Mouse (Mus musculus) midbrain, embryonic 10.5 days (tissue): ENCODE measurements at regions not wholly inside any gene's neighbourhood (a gene's known extent, or its start where the extent isn't known, plus 50 kb on each side); places are given as distances from the start of the nearest gene placed in this dataset.
A peak's percentile ranks its signal among the peaks of the same experiment; 100 is the strongest.
"Not testable (repeated sequence)": the region's sequence is repeated elsewhere in the genome, so short reads cannot be mapped to it uniquely, and the experiment has no call there.

Experiments used
- DNase-seq: peaks from one replicate; pipeline ENCODE4 v3.0.0-alpha.2; 2017; ENCODE audit warnings: low spot score
- H3K27ac ChIP-seq: fragments of 300-500 bp; sonication (generic); replicated peaks from 2 replicates; pipeline ENCODE4 v1.5.1; 2016; ENCODE audit warnings: mild to moderate bottlenecking
- H3K27me3 ChIP-seq: fragments of 300-500 bp; sonication (generic); 2 replicates; pipeline ENCODE4 v1.6.1; 2016; ENCODE audit warnings: low read depth, mild to moderate bottlenecking; ENCODE audit not compliant: poor library complexity, severe bottlenecking
- H3K36me3 ChIP-seq: fragments of 300-500 bp; sonication (generic); 2 replicates; pipeline ENCODE4 v1.6.1; 2016; ENCODE audit warnings: mild to moderate bottlenecking, moderate library complexity
- H3K4me1 ChIP-seq: fragments of 300-500 bp; sonication (generic); 2 replicates; pipeline ENCODE4 v1.6.1; 2016
- H3K4me3 ChIP-seq: fragments of 300-500 bp; sonication (generic); 2 replicates; pipeline ENCODE4 v1.5.1; 2016; ENCODE audit warnings: mild to moderate bottlenecking, moderate library complexity
- H3K9me3 ChIP-seq: fragments of 300-500 bp; sonication (generic); replicated peaks from 2 replicates; pipeline ENCODE4 v1.6.1; 2016; ENCODE audit warnings: mild to moderate bottlenecking
- WGBS: fragments of 180-500 bp; shearing (Covaris S2); methylation state at CpG from one replicate; pipeline ENCODE4 v1.1.7; 2016; 5-methylcytosine and 5-hydroxymethylcytosine counted together

- H3K4me3 ChIP-seq, result no peak overlapping the region
- peaks cover 22% of the 10 kb centered on the region for H3K4me1 ChIP-seq
- no peaks in the 10 kb centered on the region; the same call in 1 of the 2 replicates for H3K9me3 ChIP-seq
- 92% methylated on average over 6 of the region's 6 CpGs for WGBS
- H3K36me3 ChIP-seq, result no peaks in the 10 kb centered on the region
- H3K27ac ChIP-seq, result no peak overlapping the region; the same call in 1 of the 2 replicates
- no peaks in the 10 kb centered on the region for H3K27me3 ChIP-seq
- DNase-seq, result no peak
Measured at GRCm38 (mm10) chr9:41914611-41915010, 209.5 kb downstream of the Sorl1 start.

DNA sequence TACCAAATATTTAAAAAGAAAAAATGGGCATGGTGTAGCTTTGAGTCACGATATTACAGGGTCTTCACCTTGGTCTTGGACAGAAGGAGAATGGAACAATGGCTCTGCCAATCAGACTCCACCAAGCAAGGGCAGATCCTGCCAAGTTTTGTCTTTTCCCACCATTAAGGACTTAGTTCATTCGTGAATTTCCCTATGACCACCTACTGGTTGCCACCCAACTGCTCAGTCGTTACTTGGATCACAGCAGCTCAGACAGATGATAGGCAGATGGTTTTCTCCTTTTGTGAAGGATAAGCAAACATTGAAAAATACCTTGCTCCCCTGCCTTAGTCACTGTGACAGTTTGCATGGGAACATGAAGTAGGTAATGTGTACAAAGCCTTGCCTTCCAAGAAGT lies 210.2 kb downstream of the Sorl1 start:
- no peaks in the 10 kb centered on the region for H3K27me3 ChIP-seq
- no peak for DNase-seq
- H3K36me3 ChIP-seq, result no peaks in the 10 kb centered on the region
- H3K9me3 ChIP-seq, result no peaks in the 10 kb centered on the region; the same call in 1 of the 2 replicates
- 81% methylated on average over 3 of the region's 3 CpGs for WGBS
- peaks cover 15% of the 10 kb centered on the region for H3K4me1 ChIP-seq
- H3K27ac ChIP-seq, result no peak overlapping the region
- H3K4me3 ChIP-seq, result no peak overlapping the region

DNA sequence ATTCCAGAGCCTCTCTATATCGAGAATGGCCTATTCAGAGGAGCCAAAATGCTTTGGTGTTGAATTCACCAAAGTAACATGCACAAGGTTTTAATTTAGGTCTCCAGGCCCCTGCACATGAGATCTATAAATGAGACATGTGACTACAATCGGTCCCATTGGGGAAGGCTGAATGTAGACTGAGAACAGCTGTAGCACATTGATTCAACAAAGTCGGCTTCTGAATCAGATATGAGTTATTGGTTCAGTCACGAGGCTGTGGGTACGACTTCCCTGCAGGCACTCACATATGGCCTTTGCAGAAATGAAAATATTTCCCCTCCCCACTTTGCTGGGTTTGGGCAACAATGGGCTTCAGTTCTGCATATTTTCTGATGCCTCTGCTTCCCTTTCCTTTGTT lies 211.6 kb downstream of the Sorl1 start:
- Histone ChIP-seq H3K4me3 (no peak overlapping the region), H3K27me3 (no peaks in the 10 kb centered on the region), H3K36me3 (no peaks in the 10 kb centered on the region), H3K4me1 (peaks cover 6% of the 10 kb centered on the region; the same call in 1 of the 2 replicates), H3K9me3 (no peaks in the 10 kb centered on the region; the same call in 1 of the 2 replicates), H3K27ac (no peak overlapping the region)
- DNase-seq, result no peak
- WGBS, result 92% methylated on average over 5 of the region's 5 CpGs

DNA sequence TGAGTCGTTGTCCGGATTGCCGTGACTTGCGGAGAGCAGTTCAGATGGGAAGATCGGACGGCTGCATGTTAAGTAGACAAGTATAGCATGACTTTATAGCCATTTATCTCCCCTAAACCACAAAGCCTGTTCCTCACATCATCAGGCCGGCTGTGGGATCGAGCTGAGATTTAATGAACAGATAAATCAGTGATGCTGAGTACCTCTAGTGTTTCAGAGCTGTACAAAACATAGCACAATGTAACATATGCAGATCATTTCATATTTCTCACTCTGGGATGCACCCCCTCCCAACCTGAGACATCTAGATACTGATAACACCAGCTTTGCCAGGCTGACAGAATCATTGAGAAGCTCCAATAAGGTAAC lies 223.5 kb downstream of the Sorl1 start:
- no peak overlapping the region for H3K27ac ChIP-seq

DNA sequence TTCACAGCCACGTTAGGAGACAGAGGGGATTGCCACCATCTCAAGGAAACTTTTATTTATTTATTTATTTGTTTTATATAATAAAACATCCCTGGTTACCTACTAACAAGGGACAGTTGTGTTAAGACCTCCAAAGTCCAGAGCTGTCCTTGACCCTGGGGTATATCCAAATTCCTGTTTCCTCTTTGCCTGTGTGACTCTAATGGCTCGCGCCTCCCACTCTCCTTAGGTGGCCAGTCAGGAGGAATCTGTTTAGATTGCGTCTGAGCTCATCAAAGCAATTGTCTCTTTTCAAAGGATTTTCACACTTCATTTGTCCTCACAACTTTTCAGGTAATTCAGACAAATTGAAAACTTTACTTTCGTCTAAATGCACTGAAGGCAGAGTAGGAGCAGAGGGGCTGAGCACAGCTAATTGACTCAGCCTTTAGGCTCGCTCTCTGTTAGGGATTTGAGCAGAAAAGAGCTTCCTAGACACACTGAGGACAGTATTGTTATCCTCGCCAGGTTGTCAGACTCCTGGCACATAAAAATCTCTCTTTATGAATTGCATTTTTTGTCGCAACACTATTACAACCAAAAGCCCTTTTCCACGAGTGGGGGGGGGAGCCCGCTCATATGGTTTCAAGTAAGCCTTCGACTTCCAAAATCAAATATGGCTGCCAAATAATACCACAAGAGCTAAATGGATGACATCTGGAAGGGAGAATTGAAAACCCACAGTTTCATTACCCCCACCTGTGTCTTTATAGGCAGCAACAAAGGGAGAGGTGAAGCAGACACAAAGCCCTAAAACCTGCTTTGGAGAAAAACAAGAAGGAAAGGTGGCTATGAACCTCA lies 224.1 kb downstream of the Sorl1 start:
- Histone ChIP-seq H3K4me3 (no peak overlapping the region), H3K27ac (0 out of 2 replicates have a peak overlapping the region, but pooled peaks have one; percentile 33), H3K9me3 (no peaks in the 10 kb centered on the region), H3K36me3 (no peaks in the 10 kb centered on the region), H3K4me1 (peaks cover 13% of the 10 kb centered on the region), H3K27me3 (peaks cover 26% of the 10 kb centered on the region)
- DNase-seq, result no peak
- WGBS, result 43% methylated on average over 11 of the region's 11 CpGs

More for the DNA sequence above, 223.5 kb downstream of the Sorl1 start:
- DNase-seq, result no peak
- no peak overlapping the region for H3K4me3 ChIP-seq
- H3K4me1 ChIP-seq, result peaks cover 13% of the 10 kb centered on the region
- H3K36me3 ChIP-seq, result no peaks in the 10 kb centered on the region
- no peaks in the 10 kb centered on the region for H3K9me3 ChIP-seq
- 82% methylated on average over 8 of the region's 8 CpGs for WGBS
- H3K27me3 ChIP-seq, result peaks cover 26% of the 10 kb centered on the region

- H3K27me3 ChIP-seq, result peaks cover 20% of the 10 kb centered on the region
- H3K27ac ChIP-seq, result no peak overlapping the region
- H3K36me3 ChIP-seq, result no peaks in the 10 kb centered on the region
- H3K4me1 ChIP-seq, result peaks cover 28% of the 10 kb centered on the region
- H3K4me3 ChIP-seq, result no peak overlapping the region
- WGBS, result 85% methylated on average over 5 of the region's 5 CpGs
- no peaks in the 10 kb centered on the region for H3K9me3 ChIP-seq
- DNase-seq, result no peak
Measured at GRCm38 (mm10) chr9:41895106-41895505, 229.0 kb downstream of the Sorl1 start.

DNA sequence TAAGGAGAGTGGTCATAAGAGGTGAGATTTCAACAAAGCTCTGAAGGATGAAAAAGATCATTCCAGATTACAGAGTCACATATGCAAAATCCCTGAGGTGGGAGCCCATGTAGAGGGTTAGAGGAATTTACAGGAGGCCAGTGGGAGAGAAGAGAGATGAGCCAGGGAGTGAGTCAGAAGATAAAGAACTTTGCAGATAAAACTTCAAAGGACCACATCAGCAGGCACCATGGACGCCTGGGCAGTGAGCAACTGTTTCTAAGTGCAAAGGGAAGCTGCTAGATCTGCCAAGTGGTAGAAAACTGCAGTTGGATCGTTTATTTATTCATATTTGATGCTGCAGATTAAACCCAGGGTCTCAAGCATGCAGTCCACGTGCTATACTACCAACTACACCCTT lies 231.3 kb downstream of the Sorl1 start:
- Histone ChIP-seq H3K4me1 (peaks cover 22% of the 10 kb centered on the region), H3K27me3 (peaks cover 19% of the 10 kb centered on the region), H3K27ac (no peak overlapping the region), H3K4me3 (no peak overlapping the region), H3K36me3 (no peaks in the 10 kb centered on the region), H3K9me3 (no peaks in the 10 kb centered on the region)
- WGBS, result 56% methylated on average over 3 of the region's 3 CpGs
- DNase-seq, result no peak

- Histone ChIP-seq H3K27me3 (peaks cover 11% of the 10 kb centered on the region), H3K4me3 (peak overlapping the region; percentile 50), H3K27ac (peak overlapping the region; percentile 96), H3K36me3 (no peaks in the 10 kb centered on the region), H3K9me3 (no peaks in the 10 kb centered on the region), H3K4me1 (peaks cover 22% of the 10 kb centered on the region)
- 52% methylated on average over 7 of the region's 7 CpGs for WGBS
- DNase-seq, result no peak
Measured at GRCm38 (mm10) chr9:41891206-41891605, 232.9 kb downstream of the Sorl1 start.

DNA sequence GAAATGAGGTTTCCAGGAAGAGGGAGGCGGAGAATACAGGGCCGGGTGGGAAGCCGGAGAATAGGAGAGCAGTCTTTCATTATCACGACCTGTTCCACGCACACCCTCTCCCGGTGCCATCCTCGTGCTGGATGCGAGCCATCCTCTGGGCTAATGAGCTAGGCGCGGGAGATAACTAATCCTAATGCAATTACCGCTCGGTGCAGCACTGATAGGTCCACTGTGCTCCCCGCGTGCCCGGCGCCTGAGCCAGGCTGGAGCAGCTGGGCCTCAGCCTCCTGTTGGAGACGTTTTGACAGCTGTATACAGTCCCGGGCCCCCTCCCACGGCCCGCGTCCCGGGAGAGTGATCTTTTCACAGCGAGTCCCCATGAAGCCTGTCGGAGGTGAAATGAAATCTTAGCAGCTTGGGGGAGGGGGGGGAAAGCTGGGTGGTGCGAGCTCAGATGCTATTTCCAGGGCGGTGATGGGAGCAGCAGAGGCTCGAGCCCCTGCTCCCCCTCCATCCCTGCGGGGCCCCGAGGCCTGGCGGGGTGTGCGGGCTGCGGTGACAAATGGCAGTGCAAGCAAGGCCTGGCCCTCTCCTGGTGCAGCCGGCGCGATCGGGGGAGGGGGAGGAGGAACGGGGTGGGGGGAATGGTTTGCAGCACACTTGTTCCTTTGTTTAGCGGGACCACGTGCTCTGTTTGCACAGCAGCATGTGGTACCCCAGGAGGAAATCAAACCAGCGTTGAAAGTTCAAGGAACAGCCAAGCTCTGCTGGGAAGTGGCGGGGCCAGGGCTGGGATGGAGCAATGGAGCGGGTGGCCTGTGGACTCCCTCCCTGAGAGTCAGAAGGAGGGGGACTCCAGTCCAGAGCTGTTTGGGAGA lies 233.6 kb downstream of the Sorl1 start:
- Histone ChIP-seq H3K9me3 (no peaks in the 10 kb centered on the region), H3K4me3 (peak overlapping the region; percentile 50), H3K27me3 (0 out of 2 replicates have a peak, but pooled peaks cover 8% of the 10 kb centered on the region), H3K27ac (peak overlapping the region; percentile 96), H3K4me1 (peaks cover 22% of the 10 kb centered on the region), H3K36me3 (no peaks in the 10 kb centered on the region)
- WGBS, result 3% methylated on average over 42 of the region's 42 CpGs
- peak; percentile 90 for DNase-seq

DNA sequence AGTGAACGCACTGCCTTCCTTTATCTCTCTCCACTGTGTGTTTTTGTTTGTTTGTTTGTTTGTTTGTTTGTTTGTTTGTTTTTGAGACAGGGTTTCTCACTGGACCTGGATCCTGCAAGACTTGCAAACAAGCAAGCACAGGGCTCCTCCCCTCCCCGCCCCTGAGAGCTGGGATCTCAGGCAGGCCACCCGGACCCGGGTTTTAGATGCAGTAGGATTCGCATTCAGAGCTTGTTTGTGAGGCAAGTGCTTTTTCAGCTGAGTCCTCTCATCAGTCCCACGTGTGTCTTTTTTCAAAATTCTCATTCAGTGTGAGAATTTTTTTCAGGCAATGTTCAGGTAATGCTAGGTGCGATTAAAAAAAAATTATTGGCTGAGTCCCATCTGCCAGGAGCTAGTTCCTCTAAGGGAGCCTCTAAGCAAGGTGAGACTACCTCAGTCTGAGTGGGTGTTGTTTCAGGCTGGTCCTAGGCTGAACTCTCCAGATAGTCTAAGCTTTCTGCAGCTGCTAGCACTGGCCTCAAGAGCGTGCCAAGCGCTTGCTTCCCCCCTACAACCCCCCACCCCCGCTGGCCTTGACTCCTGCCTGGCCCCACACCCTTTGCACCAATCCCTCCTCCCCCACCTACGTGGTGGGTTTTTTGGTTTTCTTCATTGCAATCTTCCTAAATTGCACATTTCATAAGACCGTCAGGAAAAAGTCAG lies 234.4 kb downstream of the Sorl1 start:
- Histone ChIP-seq H3K4me1 (peaks cover 22% of the 10 kb centered on the region), H3K36me3 (no peaks in the 10 kb centered on the region), H3K4me3 (peak overlapping the region; percentile 50), H3K27me3 (0 out of 2 replicates have a peak, but pooled peaks cover 8% of the 10 kb centered on the region), H3K27ac (peak overlapping the region; percentile 96), H3K9me3 (no peaks in the 10 kb centered on the region)
- DNase-seq, result no peak
- 51% methylated on average over 12 of the region's 12 CpGs for WGBS

GRCm38 (mm10) chr9:41888616-41889150 lies 235.4 kb downstream of the Sorl1 start:
- no peak overlapping the region for H3K4me3 ChIP-seq
- 96% methylated on average over 3 of the region's 3 CpGs for WGBS
- no peak for DNase-seq

DNA sequence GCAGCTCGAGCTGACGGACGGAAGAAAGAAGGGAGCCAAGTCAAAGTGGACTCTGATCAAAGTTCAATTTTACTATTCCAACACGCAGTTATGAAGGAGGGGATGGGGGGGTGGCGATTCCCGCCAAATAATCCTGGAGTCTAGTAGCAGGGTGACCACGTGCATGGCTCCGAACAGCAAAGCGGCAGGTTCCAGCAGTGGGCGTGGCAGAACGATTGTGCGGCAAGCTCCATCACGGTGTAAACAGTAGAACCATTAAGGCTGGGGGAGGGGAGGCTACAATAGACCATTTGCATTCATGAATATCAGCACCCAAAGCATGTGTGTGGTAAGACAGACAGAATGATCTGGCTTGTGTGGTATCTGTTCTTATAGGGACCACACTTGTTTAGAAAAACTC lies 237.6 kb downstream of the Sorl1 start:
- H3K36me3 ChIP-seq, H3K27me3 ChIP-seq, H3K27ac ChIP-seq, DNase-seq, H3K9me3 ChIP-seq, H3K4me3 ChIP-seq: not testable (repeated sequence)
- peaks cover 19% of the 10 kb centered on the region for H3K4me1 ChIP-seq
- 95% methylated on average over 13 of the region's 13 CpGs for WGBS

More at GRCm38 (mm10) chr9:41888616-41889150, 235.4 kb downstream of the Sorl1 start:
- Histone ChIP-seq H3K27me3 (0 out of 2 replicates have a peak, but pooled peaks cover 5% of the 10 kb centered on the region), H3K36me3 (no peaks in the 10 kb centered on the region), H3K9me3 (no peaks in the 10 kb centered on the region), H3K27ac (no peak overlapping the region), H3K4me1 (peaks cover 22% of the 10 kb centered on the region)
